Mouse (Mus musculus): ENCODE results near the gene Tcea2.

The Tcea2 gene

DNA sequence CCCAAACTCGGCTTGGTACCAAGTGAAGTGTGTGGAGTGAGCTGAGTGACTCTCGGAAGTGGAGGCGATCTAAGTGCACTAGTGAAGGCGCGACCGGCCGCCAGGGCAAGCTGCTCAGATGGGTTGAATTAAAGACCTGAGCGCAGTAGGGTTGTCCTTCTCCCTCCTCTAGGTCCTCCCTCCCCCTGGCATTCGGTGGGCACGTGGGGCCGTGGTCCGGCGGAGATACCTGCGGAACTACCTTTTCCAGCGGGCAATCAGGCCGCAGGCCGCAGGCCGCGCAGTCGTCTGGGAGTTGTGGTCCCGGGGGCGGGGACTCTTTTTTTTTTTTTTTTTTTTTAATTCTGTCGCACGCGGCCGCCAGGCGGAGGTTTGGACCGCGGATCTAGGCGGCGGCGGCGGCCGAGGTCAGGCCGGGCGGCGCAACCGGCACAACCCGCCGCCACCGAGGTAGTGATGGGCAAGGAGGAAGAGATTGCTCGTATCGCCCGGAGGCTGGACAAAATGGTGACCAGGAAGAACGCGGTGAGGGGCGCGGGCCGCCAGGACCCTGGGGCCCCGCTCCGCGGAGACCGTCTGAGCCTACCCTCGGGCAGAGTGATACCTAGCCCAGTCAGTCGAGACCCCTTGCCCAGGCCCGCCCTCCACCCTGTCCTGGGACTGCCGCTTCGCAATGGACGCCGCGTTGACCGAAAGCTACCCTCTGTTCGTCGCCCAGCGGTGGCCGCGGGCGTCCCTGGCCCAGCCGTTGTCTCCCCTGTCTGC, at the start of gene Tcea2:
TSS of gene Tcea2 (plus strand) at position 360 of the 765 bp plus-strand sequence.
- DNase-seq (ENCODE audit: low read depth, low spot score) = peak; percentile 54

DNA sequence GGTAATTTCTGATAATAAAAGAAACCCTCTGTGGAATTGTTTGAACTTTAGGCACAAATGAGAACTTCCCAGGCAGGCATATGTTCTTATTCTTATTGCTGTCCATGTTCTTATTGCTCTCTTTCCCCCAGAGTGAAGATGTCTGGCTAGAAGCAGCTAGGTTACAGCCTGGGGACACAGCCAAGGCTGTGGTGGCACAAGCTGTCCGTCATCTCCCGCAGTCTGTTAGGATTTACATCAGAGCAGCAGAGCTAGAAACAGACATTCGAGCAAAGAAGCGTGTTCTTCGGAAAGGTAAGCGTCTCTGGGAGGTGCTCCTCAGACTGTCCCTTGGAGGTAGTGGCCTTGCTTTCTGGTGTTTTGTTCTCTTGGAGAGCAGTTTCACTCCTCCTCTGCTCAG, 47.5 kb upstream of the Tcea2 start:
- DNase-seq (ENCODE audit: low read depth, low spot score) = no peak

DNA sequence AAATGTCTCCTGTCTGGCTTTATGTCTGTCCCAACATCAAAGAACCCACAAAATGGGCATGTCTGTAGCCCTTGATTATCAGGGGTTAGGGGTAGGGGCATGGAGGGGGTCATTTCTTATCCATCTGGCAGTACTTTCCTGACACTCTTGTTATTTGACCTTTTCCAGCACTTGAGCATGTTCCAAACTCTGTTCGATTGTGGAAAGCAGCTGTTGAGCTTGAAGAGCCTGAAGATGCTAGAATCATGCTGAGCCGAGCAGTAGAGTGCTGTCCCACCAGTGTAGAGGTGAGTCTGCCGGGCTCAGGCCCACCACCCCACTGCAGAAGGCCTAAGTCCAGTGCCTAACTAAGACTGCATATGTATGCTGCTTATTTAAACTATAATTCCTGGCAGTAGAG, 44.2 kb upstream of the Tcea2 start:
- no peak for DNase-seq (ENCODE audit: low read depth, low spot score)

DNA sequence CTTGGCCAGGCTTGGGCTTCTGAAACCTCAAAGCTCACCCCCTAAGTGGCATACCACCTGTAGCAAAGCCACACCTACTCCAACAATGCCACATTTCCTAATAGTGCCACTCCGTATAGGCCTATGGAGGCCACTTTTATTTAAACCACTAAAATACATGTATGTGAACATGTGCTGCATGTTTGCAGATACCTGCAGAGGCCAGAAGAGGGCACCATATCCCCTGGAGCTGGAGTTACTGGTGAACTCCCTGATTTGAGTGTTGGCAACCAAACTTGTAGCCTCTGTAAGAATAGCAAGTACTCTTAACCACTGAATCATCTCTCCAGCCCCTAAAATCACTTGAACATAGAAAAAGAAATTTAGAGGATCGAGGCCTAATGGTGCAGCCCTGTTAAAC, 35.7 kb upstream of the Tcea2 start:
- peak; percentile 30 for DNase-seq (ENCODE audit: low read depth, low spot score)

DNA sequence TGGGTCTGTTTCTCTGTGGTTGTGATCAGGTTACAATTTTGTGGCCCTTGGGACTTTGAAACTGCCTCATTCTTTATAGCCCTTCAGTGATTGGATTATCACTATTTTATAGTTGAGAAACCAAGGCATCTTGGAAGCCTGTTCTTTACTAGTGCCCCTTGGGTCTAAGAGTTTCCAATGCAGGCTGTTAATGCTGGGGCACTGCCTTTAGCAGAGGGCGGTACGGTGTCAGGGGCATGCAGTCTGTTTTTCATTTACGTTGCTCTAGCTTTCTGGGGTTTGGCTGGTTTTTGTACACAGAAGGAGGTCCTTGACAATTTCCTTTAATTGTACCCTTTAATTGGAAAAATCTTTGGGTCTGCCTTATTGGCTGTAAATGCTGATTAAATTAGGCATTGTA, 34.4 kb upstream of the Tcea2 start:
- DNase-seq (ENCODE audit: low read depth, low spot score) = no peak

DNA sequence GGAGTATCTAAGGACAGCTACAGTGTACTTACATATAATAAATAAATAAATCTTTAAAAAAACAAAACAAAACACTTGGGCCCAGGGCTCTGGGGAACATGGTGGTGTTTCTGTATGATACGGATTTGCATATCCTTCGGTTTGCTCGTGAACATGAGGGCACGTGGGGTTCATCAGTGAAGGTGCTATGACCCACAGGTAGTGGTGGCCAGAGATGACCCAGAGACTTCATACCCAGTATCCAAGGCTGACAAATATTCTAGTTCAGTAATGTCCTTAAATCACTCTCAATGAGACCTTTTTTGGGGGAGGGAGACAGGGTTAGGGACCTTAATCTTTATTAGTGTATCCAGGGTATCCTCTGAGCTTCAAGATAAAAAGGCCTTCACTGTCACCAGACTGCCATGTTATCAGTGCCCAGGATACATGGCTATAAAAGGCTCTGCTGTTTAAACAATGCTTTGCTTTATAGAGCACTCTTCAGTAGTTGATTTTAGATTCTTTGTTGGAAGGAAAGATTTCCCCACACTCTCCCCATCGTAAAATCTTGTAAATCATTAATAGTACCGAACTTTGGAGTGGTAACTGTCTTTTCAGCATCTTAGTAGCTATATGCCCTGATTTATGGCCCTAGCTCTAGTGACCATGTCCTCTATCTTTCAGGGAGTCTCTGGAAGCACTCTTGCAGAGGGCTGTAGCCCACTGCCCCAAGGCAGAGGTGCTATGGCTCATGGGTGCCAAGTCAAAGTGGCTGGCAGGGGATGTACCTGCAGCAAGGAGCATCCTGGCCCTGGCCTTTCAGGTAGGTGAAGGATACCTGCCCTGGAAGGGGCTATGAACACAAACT, 33.3 kb upstream of the Tcea2 start:
- DNase-seq (ENCODE audit: low read depth, low spot score) = no peak

DNA sequence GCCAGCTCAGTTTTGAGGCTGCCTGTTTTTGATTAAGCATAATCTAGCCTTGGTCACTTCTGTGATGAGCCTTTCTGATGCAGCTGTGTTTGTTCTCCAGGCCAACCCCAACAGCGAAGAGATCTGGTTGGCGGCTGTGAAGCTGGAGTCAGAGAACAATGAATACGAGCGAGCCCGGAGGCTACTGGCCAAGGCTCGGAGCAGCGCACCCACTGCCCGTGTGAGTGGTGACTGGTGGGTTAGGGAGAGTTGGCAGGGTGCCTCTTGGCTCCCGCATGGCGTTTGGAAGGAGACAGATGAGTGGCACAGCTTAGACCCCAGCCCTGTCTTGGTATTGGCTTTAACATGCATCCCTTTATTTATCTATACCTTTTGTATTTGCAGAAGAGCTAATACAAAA, 31.2 kb upstream of the Tcea2 start:
- DNase-seq (ENCODE audit: low read depth, low spot score) = no peak

DNA sequence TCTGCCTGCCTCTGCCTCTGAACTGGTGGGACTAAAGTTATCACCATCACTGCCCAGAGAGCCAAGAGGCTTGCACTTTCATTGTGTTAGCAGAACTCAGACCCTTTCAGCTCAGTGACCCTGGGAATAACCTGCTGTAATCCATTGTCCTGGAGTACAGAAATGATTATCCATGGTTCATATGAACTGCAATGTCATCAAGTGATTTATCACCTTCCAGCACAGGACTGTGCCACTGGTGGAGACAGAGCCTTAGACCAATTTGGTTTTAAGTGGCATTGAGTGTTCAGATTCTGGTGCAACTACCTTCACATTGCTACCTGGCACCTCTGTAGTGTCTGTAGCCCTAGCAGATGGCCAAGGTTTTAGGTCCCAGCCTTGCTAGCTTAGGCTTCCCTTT, 27.0 kb upstream of the Tcea2 start:
- DNase-seq (ENCODE audit: low read depth, low spot score) = no peak

DNA sequence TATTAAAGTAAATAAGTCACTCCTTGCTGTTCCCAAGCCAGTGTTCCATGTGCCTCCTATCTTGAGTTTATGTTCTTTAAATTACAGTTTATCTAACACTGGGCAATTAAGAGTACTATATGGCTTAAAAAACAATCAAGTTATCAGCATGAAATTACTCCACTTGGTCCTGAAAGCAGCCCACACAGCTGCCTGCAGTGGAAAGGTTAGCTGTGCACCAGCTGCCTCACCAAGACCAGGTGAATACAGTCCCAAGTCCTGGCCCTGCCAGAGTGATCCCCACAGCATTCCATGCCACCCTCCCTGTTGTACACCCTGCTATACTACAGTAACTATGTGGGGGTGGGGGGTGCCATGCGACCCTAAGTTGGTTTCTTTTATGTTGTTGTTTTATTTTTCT, 26.6 kb upstream of the Tcea2 start:
- DNase-seq (ENCODE audit: low read depth, low spot score) = no peak

DNA sequence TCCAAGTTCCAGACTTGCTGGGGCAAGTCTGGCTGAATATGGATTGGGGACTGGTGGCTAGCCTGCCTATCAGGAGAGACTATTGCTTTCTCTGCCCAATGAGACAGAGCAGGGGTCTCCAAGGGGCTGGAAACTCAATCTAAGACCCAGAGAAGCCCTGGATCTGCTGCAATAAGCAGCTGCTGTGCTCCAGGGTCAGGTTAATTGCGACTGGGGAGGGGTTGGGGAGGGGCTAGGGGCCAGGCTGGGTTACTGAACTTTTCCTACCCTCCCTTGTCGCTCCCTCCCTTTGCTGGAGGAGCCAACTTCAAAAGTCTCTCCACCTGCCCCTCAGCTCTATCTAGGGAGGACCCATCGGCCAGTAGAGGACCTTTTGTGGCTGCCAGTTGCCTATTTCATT, 23.4 kb upstream of the Tcea2 start, which contains the start of gene Gm29797:
TSS of gene Gm29797 (plus strand) at position 301 of the 400 bp plus-strand sequence.
- no peak for DNase-seq (ENCODE audit: low read depth, low spot score)

DNA sequence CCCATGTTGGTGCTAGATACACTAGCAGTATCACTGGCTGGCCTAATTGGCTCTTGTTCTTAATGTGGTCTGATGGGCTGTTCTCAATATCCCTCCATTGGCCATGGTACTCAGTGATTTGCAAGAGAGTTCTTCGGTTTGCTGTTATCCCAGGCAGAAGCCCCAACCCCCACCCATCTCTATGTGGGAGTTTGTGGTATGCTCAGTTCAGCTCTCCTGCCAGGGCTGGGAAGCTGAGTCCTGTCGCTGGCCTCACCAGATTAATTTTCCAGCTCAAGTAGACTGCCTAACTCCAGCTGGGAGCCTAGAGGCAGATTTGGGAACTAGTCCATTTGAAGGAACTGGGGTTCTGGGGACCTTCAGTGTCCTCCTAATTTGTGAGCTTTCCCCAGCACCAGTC, 22.7 kb upstream of the Tcea2 start:
- no peak for DNase-seq (ENCODE audit: low read depth, low spot score)

DNA sequence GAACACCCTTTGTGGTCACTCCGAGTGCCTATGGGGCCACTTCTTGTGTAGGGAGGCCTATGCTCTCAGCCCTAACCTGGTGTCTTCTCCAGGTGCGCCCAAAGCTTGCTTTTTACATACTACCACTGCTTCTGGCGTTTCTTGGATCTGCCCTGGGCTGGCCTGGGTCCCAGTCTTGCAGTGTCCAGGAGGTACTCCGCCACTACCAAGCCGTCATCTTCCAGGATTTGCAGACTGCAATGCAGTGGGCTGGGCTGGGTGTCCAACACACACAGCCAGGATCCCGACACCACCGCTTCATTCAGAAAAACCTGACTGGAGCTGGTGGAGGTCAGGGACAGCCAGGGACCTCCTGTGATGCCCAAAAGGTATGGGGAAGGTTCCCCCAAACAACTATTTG, 21.6 kb upstream of the Tcea2 start:
- no peak for DNase-seq (ENCODE audit: low read depth, low spot score)

DNA sequence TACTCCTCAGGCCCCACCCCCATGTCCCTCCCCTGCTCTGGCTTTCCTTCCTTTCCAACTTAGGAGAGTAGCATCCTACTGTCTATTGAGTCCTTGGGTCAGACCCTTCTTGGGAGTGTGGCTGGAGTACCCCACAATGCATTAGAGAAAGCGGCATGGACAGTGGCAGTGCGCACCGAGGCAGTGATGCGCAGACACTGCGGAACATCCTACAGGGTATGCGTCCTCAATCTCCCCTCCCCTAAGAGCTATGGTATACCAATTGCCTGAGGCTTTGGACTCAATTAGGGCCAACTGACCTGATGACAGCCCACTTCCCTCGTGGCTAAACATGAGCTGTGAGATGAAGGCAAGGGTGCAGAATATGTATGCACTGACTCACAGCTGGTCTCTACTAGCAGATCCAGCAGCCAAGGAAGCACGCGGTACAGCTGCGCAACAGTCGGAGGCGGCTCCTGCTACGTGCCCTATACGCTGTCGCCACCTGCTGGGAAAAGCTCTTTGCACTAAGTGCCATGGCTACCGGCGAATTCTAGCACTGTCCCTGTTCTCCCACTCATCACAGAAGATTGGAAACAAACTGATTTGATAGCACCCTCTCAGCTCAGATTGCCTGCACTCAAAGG, 21.1 kb upstream of the Tcea2 start:
- DNase-seq (ENCODE audit: low read depth, low spot score) = no peak

DNA sequence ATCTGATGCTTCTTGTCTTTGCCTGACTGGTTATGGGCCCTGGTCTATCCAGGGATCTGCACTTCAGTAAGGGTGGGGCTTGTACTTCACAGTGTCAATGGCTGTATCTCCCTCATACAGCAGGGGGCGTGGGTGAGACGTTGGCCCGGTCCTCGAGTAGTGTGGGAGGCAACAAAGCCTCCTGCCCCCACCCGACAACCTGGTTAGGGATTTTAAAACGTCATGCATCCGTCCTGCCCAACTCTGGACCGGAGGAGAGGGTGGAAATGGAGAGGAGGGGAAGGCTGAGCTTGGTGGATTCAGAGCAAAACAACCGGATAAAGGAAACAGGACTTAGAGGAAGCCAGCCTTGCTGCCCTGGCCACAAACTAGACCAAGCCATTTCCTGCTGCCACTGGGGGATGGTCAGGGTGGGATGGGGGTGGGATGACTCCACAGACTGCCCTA, 20.5 kb upstream of the Tcea2 start:
- DNase-seq (ENCODE audit: low read depth, low spot score) = no peak

DNA sequence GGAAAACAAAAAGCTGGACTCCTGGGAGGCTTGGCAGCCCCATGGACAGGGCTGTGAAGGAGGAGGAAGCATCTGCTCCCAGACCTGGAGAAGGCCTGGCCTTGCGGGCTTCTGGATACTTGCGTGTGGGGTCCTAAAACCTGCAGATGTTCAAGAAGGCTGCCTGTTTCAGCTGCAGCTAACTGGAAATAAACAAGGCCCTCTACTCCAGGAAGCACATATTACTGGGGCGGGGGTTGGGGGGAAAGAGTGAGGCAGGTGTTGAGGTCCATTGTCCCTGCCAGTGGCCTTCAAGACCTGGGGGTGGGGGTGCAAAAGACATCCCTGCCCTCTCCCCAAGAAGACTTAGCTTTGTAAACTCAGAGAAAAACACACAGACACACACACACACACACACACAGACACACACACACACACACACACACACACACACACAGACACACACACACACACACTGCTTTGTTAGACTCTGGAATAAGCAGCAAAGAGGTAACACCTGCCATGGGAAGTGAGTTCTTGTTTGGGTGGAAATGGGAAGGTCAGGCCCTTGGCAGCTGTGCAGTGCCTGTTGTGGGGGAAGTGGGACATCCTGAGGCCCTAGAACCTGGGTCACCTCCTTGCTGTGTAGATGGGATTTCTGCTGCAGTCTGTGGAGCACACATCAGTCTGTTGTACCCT, 17.4 kb upstream of the Tcea2 start:
- DNase-seq (ENCODE audit: low read depth, low spot score) = no peak

DNA sequence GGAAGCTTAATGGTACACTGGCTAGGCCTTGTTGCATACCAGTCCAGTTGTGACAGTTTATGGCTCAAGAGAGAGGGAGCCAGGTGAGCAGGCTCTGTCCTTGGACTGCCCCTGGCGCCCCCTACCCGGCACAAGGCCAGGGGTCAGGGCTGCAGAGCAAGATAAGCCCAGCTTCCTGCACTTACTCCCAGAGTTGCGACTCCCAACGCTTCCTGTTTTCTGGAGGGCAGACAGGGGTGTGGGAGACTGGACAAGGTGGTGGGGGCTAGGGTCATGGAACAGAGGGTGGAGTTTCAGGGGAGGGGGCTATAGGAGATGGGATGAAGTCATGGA, 16.8 kb upstream of the Tcea2 start:
- DNase-seq (ENCODE audit: low read depth, low spot score) = no peak

DNA sequence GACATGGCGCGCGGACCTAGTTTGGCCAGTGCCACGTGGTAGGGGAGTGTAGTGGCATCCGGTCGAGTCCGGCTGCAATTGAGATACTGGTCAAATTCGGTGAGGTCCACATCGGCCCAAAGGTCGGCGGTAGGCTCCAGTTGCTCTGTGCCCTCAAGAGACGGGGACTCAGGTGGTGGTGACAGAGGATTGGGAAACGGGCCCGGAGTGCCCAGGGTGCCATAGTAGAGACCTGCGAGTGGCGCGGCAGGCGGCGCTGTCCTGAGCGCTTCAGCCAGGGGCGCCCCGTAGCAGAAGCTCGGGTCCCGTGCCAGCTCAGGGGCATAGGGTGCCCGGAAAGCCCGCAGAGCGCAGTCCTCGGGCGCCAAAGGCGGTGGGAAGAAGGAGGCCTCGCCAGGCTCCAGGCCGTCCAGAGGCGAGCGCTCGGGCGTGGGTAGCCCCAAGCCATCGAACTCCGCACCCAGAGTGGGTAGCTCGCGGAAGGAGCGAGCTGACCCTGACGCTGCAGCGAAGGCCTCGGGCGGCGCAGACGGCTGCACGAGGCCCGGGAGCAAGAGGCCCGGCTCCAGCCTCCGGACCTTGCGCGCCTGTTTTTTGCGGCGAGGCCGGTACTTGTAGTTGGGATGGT, 9.7 kb upstream of the Tcea2 start:
- DNase-seq (ENCODE audit: low read depth, low spot score) = no peak

DNA sequence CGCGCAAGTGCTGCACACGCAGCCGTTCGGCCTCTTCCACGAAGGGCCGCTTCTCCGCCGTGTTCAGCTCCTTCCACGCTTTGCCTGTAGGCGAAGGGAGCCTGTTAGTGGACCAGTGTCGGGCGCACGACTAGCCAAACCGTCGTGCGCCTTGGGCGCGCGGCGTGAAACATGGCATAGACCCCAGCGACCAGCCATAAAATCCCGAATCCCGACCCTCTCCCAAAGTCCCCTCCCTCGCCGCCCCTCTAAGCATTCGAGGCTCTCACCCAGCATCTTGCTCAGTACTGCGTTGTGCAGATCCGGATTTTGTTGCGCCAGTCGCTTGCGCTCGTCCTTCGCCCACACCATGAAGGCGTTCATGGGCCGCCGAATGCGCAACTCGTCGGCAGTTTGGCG, 9.2 kb upstream of the Tcea2 start:
- DNase-seq (ENCODE audit: low read depth, low spot score) = no peak

DNA sequence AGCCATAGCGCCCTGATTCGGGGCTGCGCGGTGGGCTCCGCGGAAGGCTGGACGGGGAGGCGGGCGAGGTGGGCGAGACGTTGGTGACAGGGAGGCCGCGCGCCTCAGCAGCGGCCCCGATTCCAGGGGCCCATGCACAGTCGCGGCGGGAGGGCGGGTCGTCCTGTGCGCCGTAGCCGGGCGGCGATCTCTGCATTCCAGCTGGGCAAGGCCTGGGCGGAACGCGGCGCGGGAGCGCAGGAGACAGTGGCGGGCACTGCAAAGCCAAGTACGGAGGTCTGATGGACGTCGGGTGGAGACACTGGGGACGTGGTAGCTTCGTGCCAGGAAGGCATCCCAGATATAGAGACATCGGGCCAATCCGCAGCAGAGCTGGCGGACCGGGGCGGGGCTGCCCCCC, 8.8 kb upstream of the Tcea2 start, which contains the start of gene Sox18:
TSS of gene Sox18 (minus strand) at position 315 of the 400 bp plus-strand sequence.
- no peak for DNase-seq (ENCODE audit: low read depth, low spot score)

DNA sequence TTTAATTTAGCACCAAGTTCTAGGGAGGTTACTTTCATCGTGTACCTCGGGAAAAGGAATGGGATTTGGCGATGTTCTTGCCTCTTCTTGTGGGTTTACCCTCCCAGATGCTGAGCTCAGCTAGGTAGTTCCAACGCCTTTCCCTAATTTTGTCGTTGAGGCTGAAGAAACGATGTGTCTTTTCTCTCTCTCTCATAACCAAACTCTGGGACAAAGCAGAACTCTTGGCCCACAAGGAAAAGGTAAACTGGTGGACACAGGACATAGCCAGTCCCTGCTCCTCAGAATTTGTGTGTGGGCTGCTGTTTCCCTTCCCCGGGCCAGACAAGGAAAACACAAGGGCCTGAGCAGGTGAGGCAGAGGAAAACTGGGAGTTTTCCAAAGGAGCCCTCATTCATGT, 8.1 kb upstream of the Tcea2 start:
- DNase-seq (ENCODE audit: low read depth, low spot score) = no peak

DNA sequence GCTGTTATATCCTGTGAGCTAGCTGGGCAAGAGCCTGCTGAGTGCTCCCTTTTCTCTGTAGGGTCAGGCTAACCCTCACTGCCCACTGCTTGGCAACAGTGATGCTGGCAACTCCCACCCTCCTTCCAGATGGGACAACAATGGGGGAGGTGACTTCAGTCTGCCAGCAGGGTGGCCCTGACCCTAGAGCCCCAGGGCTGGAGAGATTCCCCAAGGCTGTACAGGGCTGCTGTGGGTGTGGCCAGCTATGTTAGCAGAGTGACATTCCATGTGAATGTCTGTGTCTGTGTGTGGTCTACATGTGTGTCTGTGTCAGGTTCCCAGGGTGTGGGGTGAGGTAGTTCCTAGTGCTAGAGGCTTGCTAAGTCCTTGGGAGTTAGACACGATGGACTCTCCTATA, 6.6 kb upstream of the Tcea2 start:
- no peak for DNase-seq (ENCODE audit: low read depth, low spot score)

DNA sequence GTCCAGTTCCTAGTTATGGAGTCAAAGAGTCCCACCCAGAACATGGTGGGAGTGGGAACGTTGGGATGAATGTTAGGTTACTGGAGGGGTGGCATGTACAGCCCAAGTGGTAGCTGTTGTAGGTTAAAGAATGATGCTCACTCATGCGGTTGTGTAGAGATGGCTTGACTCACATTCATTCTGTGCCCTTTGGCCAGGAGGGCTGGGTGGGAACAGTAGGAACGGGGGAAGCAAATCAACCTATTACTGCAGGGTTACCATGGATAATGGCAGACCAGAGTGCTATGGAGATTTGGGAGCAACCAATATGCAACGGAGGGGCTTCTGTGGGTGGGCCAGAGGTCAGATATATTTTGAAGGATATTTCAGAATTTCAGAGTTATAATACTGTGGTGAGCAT, 5.2 kb upstream of the Tcea2 start:
- DNase-seq (ENCODE audit: low read depth, low spot score) = no peak
